Mouse (Mus musculus): Measurements from ENCODE around the gene Fam209. TPM values are rescaled to one million over a fixed set of nuclear protein-coding genes. Genes with fewer than 3 reads are reported as not detected.

Gene Fam209
- polyA plus RNA-seq, 1 experiment from 2014 or later: not detected

DNA sequence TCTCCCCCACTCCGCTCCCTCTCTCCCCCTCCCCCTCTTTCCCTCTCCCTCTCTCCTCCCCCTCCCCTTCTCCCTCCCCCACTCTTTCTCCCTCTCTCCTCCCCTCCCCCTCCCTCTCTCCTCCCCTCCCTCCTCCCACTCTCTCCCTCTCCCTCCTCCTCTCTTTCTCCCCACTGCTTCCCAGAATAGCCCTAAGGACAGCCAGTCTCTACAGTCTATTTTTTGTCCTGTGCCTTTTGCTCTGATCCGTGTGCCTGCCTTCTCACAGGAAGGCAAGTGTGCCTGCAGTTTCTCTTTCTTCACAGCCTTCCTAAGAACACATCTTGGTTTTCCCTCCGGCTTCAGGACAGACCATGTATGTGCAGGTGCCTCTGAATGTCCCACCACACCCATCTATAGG, 5.0 kb downstream of the Fam209 start:
- WGBS (ENCODE audit: insufficient replicate concordance): 25% methylated on average over 3 of the region's 3 CpGs
- Histone ChIP-seq H3K27me3 (no peaks in the 10 kb centered on the region), H3K4me1 (replicated peaks) (peaks cover 3% of the 10 kb centered on the region; the same call in 1 of the 2 replicates), H3K27ac (replicated peaks) (no peak overlapping the region), H3K9me3 (replicated peaks) (no peaks in the 10 kb centered on the region), H3K4me3 (replicated peaks) (no peak overlapping the region), H3K9ac (no peak overlapping the region), H3K36me3 (replicated peaks) (no peaks in the 10 kb centered on the region), H3K4me2 (no peak overlapping the region)
- no peak for ATAC-seq (ENCODE audit: insufficient read depth)

DNA sequence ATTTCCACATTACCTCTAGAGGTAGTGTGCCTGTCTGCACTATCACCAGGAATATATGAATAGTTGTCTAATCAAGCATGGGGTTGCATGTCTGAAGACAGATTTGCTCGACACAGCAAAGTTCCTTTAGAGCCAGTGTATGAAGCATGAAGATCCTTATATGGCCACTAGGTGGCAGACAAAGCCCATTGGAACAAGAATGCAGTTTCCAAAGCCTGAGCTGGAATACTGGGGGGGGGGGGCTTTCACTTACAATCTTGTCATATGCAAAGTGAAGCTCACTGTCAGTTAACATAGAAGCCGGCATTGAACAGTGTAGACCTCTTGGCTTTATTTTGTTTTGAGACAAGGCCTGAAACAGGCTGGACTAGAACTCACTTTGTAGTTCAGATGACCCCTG, 5.5 kb downstream of the Fam209 start:
- Histone ChIP-seq H3K36me3 (replicated peaks) (no peaks in the 10 kb centered on the region), H3K9me3 (replicated peaks) (no peaks in the 10 kb centered on the region), H3K4me2 (no peak overlapping the region), H3K27me3 (no peaks in the 10 kb centered on the region), H3K4me1 (replicated peaks) (peaks cover 3% of the 10 kb centered on the region; the same call in 1 of the 2 replicates), H3K27ac (replicated peaks) (no peak overlapping the region), H3K4me3 (replicated peaks) (no peak overlapping the region), H3K9ac (no peak overlapping the region)
- no peak for ATAC-seq (ENCODE audit: insufficient read depth)
- 3% methylated on average over 2 of the region's 2 CpGs for WGBS (ENCODE audit: insufficient replicate concordance)

DNA sequence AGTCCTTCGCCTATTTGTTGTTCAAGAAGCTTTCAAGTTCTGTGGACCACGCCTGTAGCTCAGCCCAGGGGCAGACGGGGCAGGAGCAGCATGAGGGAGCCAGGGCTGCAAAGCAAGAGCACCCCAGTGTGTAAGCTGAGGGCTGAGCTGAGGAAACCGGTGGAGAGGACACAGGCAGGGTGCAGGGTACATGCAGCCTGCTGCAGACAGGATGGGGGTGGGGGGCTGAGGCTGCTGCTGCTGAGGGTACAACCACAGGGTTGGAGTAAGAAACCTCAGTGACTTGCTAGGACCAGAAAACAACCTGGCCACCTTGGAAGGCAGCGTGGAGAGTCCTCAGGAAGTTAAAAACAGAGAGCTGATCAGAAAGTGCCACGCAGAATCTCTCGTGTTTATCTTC, 8.0 kb downstream of the Fam209 start:
- no peak overlapping the region for H3K9ac ChIP-seq
- peaks cover 3% of the 10 kb centered on the region; the same call in 1 of the 2 replicates for H3K4me1 ChIP-seq (replicated peaks)
- no peaks in the 10 kb centered on the region for H3K36me3 ChIP-seq (replicated peaks)
- no peaks in the 10 kb centered on the region for H3K9me3 ChIP-seq (replicated peaks)
- no peaks in the 10 kb centered on the region for H3K27me3 ChIP-seq
- 43% methylated on average over 7 of the region's 7 CpGs for WGBS (ENCODE audit: insufficient replicate concordance)
- no peak overlapping the region for H3K4me3 ChIP-seq (replicated peaks)
- no peak overlapping the region for H3K27ac ChIP-seq (replicated peaks)
- H3K4me2 ChIP-seq: no peak overlapping the region
- no peak for ATAC-seq (ENCODE audit: insufficient read depth)

DNA sequence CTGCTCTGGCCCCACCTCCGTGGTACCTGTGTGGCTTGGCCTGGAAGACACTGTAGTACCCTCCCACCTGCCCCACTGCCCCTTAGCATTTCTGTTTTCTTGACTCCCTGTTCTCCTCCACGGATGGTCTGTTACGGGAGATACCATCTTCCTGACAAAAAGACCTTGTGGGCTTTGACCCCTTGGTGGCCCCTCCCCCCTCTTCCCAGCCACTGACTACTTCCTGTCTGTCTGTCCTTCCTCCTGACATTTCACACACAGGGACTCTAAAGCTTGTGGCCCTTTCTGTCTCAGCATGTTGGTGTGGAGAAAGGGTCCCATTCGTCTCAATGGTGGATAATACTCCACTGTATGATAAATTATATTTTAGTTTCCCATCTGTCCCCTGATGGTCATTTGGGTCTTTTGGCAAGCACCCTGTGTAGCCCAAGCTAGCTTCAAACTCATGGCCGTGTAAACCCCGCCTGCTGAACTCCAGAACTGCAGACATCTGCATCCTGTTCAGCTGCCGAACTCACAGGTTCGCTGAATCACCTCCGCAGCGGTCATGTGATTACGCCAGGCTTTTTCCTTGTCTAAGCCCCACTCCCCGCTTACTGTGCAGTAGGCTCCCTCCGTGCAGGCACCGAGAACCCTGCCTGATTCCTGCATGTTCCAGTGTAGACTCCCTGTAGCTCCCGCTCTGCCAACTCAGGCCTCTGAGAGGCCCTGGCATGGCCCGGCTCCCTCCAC, 9.5 kb downstream of the Fam209 start:
- H3K4me2 ChIP-seq: no peak overlapping the region

DNA sequence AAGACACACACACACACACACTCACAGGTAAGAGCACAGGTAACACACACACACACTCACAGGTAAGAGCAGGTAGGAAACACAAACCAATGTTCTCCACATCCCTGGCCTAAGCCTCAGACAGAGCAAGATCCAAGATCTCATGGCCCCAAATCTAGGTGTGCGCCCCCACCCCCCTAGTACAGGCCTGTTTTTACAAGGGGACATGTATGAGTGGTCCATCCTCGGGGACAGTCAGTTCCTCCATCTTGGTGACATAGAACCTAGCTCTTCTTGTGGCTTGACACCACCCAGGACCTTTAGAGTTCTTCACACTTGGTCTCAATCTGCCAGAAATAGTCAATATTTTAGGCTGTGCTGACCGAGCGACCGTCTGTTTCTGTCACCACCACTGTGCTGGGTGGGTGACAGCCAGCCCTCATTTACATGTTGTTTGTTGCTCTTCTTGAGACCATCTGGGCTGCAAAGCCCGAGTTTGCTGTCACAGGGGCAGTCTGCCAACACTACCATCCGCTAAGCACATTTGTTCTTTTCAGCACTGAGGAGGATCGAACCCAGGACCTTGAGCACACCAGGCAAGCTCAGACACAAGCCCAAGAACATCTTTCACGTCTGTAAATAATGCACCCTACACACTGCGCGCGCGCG, 11.6 kb downstream of the Fam209 start:
- H3K9me3 ChIP-seq (replicated peaks): no peaks in the 10 kb centered on the region
- no peaks in the 10 kb centered on the region for H3K4me1 ChIP-seq (replicated peaks)
- H3K36me3 ChIP-seq (replicated peaks): no peaks in the 10 kb centered on the region
- no peaks in the 10 kb centered on the region for H3K27me3 ChIP-seq
- no peak for ATAC-seq (ENCODE audit: insufficient read depth)
- H3K4me2 ChIP-seq: no peak overlapping the region
- no peak overlapping the region for H3K9ac ChIP-seq
- H3K4me3 ChIP-seq (replicated peaks): no peak overlapping the region
- no peak overlapping the region for H3K27ac ChIP-seq (replicated peaks)
- WGBS (ENCODE audit: insufficient replicate concordance): 72% methylated on average over 14 of the region's 14 CpGs

More for the DNA sequence above, 9.5 kb downstream of the Fam209 start:
- H3K27ac ChIP-seq (replicated peaks): no peak overlapping the region
- ATAC-seq (ENCODE audit: insufficient read depth): no peak
- 43% methylated on average over 16 of the region's 16 CpGs for WGBS (ENCODE audit: insufficient replicate concordance)
- no peaks in the 10 kb centered on the region for H3K9me3 ChIP-seq (replicated peaks)
- H3K9ac ChIP-seq: no peak overlapping the region
- no peaks in the 10 kb centered on the region for H3K27me3 ChIP-seq
- H3K4me3 ChIP-seq (replicated peaks): no peak overlapping the region
- H3K36me3 ChIP-seq (replicated peaks): no peaks in the 10 kb centered on the region
- H3K4me1 ChIP-seq (replicated peaks): peaks cover under 1% of the 10 kb centered on the region; the same call in 1 of the 2 replicates

DNA sequence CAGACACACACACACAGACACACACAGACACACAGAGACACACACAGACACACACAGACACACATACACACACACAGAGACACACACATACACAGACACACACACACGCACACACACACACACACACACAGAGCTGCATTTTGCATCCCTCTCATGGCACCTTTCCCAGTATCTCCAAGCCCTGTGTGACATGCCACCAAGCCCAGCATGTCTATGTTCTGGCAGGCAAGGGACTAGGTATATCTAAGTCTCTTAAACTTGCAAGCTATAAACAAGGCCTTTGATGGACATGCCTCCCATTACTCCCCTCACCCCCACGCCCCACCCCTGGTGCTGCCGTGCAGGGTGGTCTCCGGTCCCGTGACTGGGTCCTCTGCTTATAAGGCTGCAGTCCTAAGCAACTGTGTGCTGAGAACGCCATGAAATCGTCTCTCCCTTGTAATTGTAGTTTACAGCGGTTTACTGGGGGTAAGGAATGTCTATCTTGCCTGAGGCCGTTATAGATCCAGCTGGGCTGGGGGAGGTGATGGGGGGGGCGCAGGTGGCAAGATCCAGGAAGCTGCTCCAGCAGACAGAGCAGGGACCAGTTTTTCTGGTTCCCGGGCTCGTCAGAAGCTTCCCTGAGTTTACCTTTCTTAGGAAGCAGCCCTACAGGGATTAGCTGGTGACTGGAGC, 12.5 kb downstream of the Fam209 start:
- 49% methylated on average over 12 of the region's 12 CpGs for WGBS (ENCODE audit: insufficient replicate concordance)
- H3K4me3 ChIP-seq (replicated peaks): no peak overlapping the region
- H3K4me2 ChIP-seq: no peak overlapping the region
- no peak for ATAC-seq (ENCODE audit: insufficient read depth)
- H3K27me3 ChIP-seq: no peaks in the 10 kb centered on the region
- H3K9me3 ChIP-seq (replicated peaks): no peaks in the 10 kb centered on the region
- no peaks in the 10 kb centered on the region for H3K36me3 ChIP-seq (replicated peaks)
- H3K4me1 ChIP-seq (replicated peaks): no peaks in the 10 kb centered on the region
- no peak overlapping the region for H3K27ac ChIP-seq (replicated peaks)
- no peak overlapping the region for H3K9ac ChIP-seq

DNA sequence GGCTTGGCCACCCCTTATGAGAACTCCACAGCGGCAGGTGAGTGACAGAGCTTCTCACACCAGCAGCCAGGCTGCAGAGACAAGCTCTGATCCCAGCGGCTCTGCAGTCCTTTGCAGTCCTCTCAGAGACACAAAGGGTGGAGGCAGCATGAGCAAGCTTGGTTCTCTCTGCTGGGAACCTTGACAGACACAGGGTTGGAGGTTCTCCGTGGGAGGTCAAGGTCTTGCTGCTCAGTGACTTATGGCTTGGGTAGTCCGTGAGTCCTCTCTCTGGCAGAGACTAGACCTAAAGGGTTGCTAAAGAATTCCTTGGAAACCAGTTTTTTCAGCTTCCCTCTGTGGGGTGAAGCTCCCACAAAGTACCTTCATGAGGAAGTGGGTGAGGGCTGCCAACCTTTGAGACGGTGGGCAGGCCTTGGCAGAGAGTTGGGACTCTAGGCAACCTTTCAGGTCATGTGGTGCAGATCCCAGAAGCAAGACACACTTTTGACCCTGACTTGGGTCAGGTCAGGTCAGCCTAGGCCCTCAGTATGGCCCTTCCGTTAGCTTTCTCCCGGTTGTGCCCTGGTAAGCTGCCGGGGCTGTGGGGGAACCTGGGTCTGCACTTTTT, 24.5 kb downstream of the Fam209 start:
- Histone ChIP-seq H3K4me1 (replicated peaks) (peaks cover 8% of the 10 kb centered on the region), H3K9me3 (replicated peaks) (no peaks in the 10 kb centered on the region), H3K27ac (replicated peaks) (no peak overlapping the region), H3K9ac (no peak overlapping the region), H3K4me2 (no peak overlapping the region), H3K36me3 (replicated peaks) (no peaks in the 10 kb centered on the region), H3K27me3 (no peaks in the 10 kb centered on the region), H3K4me3 (replicated peaks) (no peak overlapping the region)
- ATAC-seq (ENCODE audit: insufficient read depth): no peak
- 60% methylated on average over 8 of the region's 8 CpGs for WGBS (ENCODE audit: insufficient replicate concordance)

DNA sequence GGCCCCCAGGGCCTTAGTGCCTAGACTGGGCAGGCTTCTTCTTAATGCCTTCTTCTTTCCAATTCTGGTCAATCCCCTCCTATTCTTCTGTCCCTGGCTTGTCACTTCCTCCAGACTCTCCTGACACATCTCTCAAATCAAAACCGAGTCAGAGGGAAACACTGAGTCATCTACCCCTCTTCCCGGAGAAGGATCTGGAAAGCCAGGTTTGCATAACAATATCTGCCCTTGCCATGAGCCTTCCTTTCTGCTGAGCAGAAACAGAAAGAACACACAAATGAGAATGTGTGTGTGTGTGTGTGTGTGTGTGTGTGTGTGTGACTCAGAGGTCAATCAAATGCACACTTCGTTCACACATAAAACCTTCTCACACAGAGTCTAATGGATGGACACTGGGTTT, 26.5 kb downstream of the Fam209 start:
- H3K9ac ChIP-seq: no peak overlapping the region
- no peaks in the 10 kb centered on the region for H3K36me3 ChIP-seq (replicated peaks)
- H3K27ac ChIP-seq (replicated peaks): no peak overlapping the region
- 50% methylated on average over 3 of the region's 3 CpGs for WGBS (ENCODE audit: insufficient replicate concordance)
- H3K4me2 ChIP-seq: no peak overlapping the region
- H3K9me3 ChIP-seq (replicated peaks): no peaks in the 10 kb centered on the region
- no peak overlapping the region for H3K4me3 ChIP-seq (replicated peaks)
- peaks cover 8% of the 10 kb centered on the region for H3K4me1 ChIP-seq (replicated peaks)
- H3K27me3 ChIP-seq: no peaks in the 10 kb centered on the region
- ATAC-seq (ENCODE audit: insufficient read depth): no peak

DNA sequence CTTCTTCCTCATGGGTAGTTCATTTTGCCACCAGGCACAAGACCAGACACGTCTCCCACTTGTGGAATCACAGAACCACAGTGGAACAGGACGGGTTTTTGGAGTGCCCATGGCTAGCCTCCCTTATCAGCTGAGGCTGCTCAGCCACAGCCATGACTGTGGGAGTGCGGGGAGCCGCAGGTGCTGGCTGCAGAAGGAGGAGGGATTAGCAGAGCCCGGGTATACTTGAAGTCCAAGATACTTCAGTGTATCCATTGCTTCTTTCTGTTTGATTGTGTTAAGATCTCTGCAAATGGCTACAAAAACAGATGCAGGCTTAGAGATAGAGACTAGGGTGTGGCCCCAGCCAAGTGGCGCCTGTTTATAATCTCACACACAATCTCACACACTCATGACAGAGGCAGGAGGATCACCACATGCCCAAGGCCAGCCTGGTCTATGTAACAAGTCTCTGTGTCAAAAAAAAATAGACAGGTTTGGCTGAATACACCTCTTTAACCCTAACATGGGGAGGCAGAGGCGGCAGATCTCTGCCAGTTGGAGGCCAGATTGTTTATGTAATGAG, 28.5 kb downstream of the Fam209 start:
- peak; percentile 68 for ATAC-seq (ENCODE audit: insufficient read depth)
- Histone ChIP-seq H3K27ac (replicated peaks) (no peak overlapping the region), H3K4me3 (replicated peaks) (no peak overlapping the region), H3K9ac (no peak overlapping the region), H3K4me1 (replicated peaks) (peaks cover 8% of the 10 kb centered on the region), H3K36me3 (replicated peaks) (no peaks in the 10 kb centered on the region), H3K4me2 (no peak overlapping the region), H3K27me3 (no peaks in the 10 kb centered on the region), H3K9me3 (replicated peaks) (no peaks in the 10 kb centered on the region)
- 18% methylated on average over 7 of the region's 7 CpGs for WGBS (ENCODE audit: insufficient replicate concordance)

DNA sequence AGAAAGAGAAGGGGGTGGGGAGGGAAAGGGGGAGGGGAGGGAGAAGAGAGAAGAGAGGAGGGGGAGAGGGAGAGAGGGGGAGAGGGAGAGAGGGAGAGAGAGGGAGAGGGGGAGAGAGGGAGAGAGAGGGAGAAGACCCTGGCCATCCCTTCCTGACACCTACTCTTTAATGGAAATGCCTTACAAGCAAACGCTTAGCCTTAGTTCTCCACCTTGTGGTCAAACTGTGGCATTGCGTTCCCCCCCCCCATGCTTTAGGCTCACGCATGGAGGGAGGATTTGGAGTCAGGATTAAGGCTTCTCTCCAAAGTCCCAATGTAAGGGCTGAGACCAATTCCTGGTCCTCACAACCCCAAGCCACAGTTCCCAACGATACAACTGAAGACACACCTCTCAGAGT, 29.0 kb downstream of the Fam209 start:
- no peaks in the 10 kb centered on the region for H3K36me3 ChIP-seq (replicated peaks)
- no peak overlapping the region for H3K4me2 ChIP-seq
- no peak overlapping the region for H3K4me3 ChIP-seq (replicated peaks)
- no peaks in the 10 kb centered on the region for H3K27me3 ChIP-seq
- no peaks in the 10 kb centered on the region for H3K9me3 ChIP-seq (replicated peaks)
- WGBS (ENCODE audit: insufficient replicate concordance): 3% methylated on average over 4 of the region's 4 CpGs
- no peak overlapping the region for H3K9ac ChIP-seq
- ATAC-seq (ENCODE audit: insufficient read depth): no peak
- H3K4me1 ChIP-seq (replicated peaks): peaks cover 8% of the 10 kb centered on the region
- H3K27ac ChIP-seq (replicated peaks): no peak overlapping the region

DNA sequence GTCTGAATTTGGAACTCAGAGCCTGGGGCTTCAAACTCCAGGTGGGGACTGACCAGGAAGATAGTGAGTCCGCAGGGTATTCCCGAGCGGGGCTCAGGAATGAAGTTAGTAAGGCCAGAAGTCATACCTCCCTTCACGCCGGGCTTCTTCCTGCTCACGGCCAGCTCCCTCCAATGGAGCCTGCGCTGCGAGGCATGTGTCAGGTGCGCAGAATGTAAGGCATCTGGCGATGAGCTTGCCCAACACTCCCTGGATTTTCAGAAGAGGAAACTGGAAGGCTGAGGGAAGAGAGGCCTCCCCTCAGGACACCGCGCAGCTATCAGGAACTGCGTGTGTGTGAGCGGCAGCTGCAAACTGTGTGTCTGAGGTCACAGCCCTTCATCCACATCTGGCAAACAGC, 29.8 kb downstream of the Fam209 start:
- WGBS (ENCODE audit: insufficient replicate concordance): 78% methylated on average over 14 of the region's 14 CpGs
- Histone ChIP-seq H3K27me3 (no peaks in the 10 kb centered on the region), H3K4me1 (replicated peaks) (peaks cover 8% of the 10 kb centered on the region), H3K4me3 (replicated peaks) (no peak overlapping the region), H3K4me2 (no peak overlapping the region), H3K36me3 (replicated peaks) (no peaks in the 10 kb centered on the region), H3K9me3 (replicated peaks) (no peaks in the 10 kb centered on the region), H3K27ac (replicated peaks) (no peak overlapping the region), H3K9ac (no peak overlapping the region)
- ATAC-seq (ENCODE audit: insufficient read depth): no peak
